34 mouse cellular contexts compared by ENCODE assay signal in the genomic region with DNA sequence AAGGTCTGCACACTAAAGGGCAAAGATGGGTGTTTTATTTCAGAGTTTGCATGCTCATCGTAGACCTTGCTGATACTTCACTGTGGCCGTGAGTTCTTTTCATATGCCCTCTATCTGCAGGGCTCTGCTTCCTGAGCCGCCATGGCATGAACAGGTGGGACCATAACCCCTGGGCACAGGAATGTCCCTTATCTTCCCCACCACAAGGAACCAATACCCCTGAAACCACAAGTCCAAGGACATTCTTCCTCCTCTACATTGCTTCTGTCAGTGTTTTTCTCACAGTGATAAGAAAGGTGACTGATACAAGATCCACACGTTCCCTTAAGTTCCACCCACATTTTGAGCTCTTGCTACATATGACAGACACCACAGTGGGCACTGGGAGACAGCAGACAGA. TPM values are rescaled to one million over a fixed set of nuclear protein-coding genes. Genes with fewer than 3 reads are reported as not detected.
"Had no signal": no experiment of that assay in that cellular context is flagged by ENCODE, and none has a peak within 500 bp of the region (broad histone marks: within the 10 kb centered on the region; RNA-seq: fewer than 3 reads in every experiment).

No protein-coding gene starts in this region.

- H3K9ac ChIP-seq: limb, embryonic 12.5 days; limb, embryonic 13.5 days; limb, embryonic 15.5 days; liver, embryonic 12.5 days; liver, embryonic 13.5 days; liver, embryonic 14.5 days; liver, embryonic 15.5 days; liver, postnatal 0 days; lung, embryonic 14.5 days; lung, embryonic 15.5 days; midbrain, embryonic 12.5 days; midbrain, embryonic 13.5 days; midbrain, embryonic 15.5 days; neural tube, embryonic 12.5 days; neural tube, embryonic 13.5 days had no signal

- H3K27ac ChIP-seq: limb, embryonic 10.5 days; limb, embryonic 12.5 days; limb, embryonic 13.5 days; limb, embryonic 15.5 days; liver, embryonic 12.5 days; liver, embryonic 13.5 days; liver, embryonic 14.5 days; liver, embryonic 15.5 days; lung, embryonic 15.5 days; macrophage; midbrain, embryonic 10.5 days; midbrain, embryonic 12.5 days; midbrain, embryonic 13.5 days; midbrain, embryonic 15.5 days; neural tube, embryonic 12.5 days; neural tube, embryonic 13.5 days had no signal

- DNase-seq: left cerebral cortex, postnatal 4 days; liver; liver, embryonic 13.5 days; liver, postnatal 0 days; lung, adult 18-20 months; lung, adult 2 months; lung, embryonic 14.5 days; lung, postnatal 10 days; lung, postnatal 14 days; lung, postnatal 36 days; lung, postnatal 4 days; midbrain, embryonic 14.5 days had no signal

- ATAC-seq: liver, embryonic 12.5 days; lung, postnatal 0 days; midbrain, embryonic 13.5 days; midbrain, embryonic 15.5 days; midbrain, embryonic 16.5 days had no signal

- H3K4me2 ChIP-seq: limb, embryonic 12.5 days; limb, embryonic 13.5 days; limb, embryonic 15.5 days; liver, embryonic 11.5 days; liver, embryonic 12.5 days; liver, embryonic 13.5 days; liver, embryonic 15.5 days; lung, embryonic 14.5 days; lung, embryonic 15.5 days; midbrain, embryonic 11.5 days; midbrain, embryonic 12.5 days; midbrain, embryonic 13.5 days; midbrain, embryonic 15.5 days; neural tube, embryonic 12.5 days; neural tube, embryonic 13.5 days had no signal

- H3K4me3 ChIP-seq: limb, embryonic 10.5 days; limb, embryonic 12.5 days; limb, embryonic 13.5 days; limb, embryonic 15.5 days; liver, embryonic 12.5 days; liver, embryonic 13.5 days; liver, embryonic 15.5 days; lung, embryonic 15.5 days; megakaryocyte, embryonic 14.5 days; midbrain, embryonic 10.5 days; midbrain, embryonic 12.5 days; midbrain, embryonic 13.5 days; midbrain, embryonic 15.5 days; myocyte; neural tube, embryonic 12.5 days; neural tube, embryonic 13.5 days had no signal

- H3K36me3 ChIP-seq: limb, embryonic 10.5 days; limb, embryonic 12.5 days; limb, embryonic 13.5 days; limb, embryonic 15.5 days; liver, embryonic 12.5 days; liver, embryonic 13.5 days; liver, embryonic 15.5 days; lung, embryonic 15.5 days; midbrain, embryonic 10.5 days; midbrain, embryonic 12.5 days; midbrain, embryonic 13.5 days; midbrain, embryonic 15.5 days; neural tube, embryonic 12.5 days; neural tube, embryonic 13.5 days had no signal

- H3K9me3 ChIP-seq: limb, embryonic 10.5 days; limb, embryonic 12.5 days; limb, embryonic 13.5 days; limb, embryonic 15.5 days; liver, embryonic 12.5 days; liver, embryonic 13.5 days; liver, embryonic 15.5 days; lung, embryonic 15.5 days; midbrain, embryonic 10.5 days; midbrain, embryonic 12.5 days; midbrain, embryonic 13.5 days; midbrain, embryonic 15.5 days; neural tube, embryonic 12.5 days; neural tube, embryonic 13.5 days had no signal

- H3K27me3 ChIP-seq: limb, embryonic 12.5 days; limb, embryonic 13.5 days; limb, embryonic 15.5 days; lung, embryonic 15.5 days; midbrain, embryonic 15.5 days; neural tube, embryonic 12.5 days; neural tube, embryonic 13.5 days had no signal

RNA-seq across cellular contexts. Expression of a gene that starts 3.0 kb away (rescaled TPM):
- total RNA-seq: monocyte, adult 5-6 weeks had no signal

RNA-seq across cellular contexts. Expression of a gene that starts 42.3 kb away (rescaled TPM):
- total RNA-seq: monocyte, adult 5-6 weeks had no signal
